Mouse (Mus musculus) c-Kit-positive CD71-negative TER-119-negative erythroid progenitor cells, embryonic 14.5 days (primary cell): ENCODE results near the gene Timm44.

Source experiments
- DNase-seq: peaks from one replicate; pipeline ENCODE4 v3.0.0-alpha.2; 2013; ENCODE audit warnings: low read depth

The Timm44 gene

DNA sequence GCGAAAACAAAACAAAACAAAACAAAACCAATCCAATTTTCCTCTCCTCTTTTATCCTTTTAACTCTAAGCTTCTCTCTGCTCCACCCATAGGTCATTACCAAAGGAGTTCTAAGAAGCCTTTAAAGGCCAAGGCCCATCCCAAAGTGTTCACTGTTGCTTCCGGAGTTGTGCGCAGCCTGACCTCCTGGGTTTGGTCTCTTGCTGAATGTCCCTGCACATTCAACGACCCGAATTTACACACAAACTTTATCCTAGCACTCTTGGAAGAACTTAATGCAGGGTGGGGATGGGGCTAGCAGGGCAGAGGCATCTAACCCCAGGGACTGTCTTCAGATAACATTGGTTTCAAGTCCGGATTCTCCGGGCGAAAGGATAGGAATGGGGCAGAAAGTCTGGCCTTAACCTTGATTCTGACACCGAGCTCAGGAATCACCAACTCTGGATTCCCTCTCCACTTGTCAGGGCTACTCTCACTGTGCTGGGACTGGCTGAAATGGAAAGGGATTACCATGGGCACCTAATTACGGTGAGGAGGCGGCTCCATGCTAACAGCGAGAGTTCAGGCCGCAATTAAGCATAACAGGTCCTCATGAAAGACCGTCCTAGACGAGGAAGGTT is 37.8 kb downstream of the Timm44 start:
- DNase-seq = no peak

- no peak for DNase-seq
These were observed 44.9 kb downstream of the Timm44 start for GRCm38 (mm10) chr8:4230612-4231351.

DNA sequence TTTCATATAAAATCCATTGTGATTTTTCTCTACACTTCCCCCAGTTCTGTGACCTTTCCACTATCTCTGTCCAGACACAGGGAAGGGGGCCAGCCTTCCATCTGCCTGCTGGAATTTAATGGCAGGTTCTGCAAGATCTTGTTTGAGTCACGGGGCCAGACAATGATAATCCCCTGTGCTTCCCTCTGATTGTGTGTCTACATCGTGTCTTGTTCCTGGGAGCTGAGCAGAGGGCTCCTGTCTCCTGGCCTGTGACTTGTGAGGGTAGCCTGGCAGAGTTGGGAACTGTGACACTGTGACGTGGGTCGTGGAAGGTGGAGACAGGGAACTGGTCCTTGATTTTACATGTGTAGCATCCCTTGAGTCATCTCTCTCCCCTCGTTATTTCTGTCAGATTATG is 45.9 kb downstream of the Timm44 start:
- DNase-seq = no peak

- no peak for DNase-seq
These were observed 47.8 kb downstream of the Timm44 start for GRCm38 (mm10) chr8:4227919-4228318.

DNA sequence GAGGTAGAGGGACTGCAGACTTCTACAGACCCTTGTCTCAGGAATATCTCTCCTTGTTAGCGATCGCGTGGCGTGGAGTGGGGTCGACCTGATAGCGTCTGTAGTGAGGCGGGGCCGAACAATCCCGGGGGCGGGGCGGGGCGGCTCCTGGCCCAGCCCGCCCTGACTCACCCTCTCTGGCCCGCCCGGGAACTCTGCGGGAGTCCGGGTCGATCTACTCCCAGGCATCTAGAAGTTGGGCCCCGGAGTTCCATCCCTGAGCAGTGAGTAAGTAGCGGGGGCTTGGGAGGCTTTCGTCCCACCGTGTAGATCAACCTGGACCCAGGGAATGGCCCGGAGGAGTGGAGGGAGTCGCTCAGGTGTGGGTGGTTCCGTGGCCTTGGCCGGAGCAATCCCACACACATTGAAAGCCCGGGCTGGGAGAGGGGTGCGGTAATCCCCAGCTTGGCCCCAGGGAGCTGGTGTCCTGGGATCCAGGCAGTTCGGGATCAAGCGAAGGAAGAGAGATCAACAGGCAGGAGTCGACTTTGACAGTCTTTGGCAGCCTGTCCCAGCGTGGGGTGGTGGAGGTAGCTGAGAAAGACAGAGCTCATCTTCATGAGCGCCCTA is 48.9 kb downstream of the Timm44 start, which contains the start of gene Lrrc8e:
Lrrc8e (plus strand) TSS at position 89 of the 609 bp plus-strand sequence.
- DNase-seq = no peak

- no peak for DNase-seq
These were observed 49.4 kb downstream of the Timm44 start for GRCm38 (mm10) chr8:4226323-4226722.

DNA sequence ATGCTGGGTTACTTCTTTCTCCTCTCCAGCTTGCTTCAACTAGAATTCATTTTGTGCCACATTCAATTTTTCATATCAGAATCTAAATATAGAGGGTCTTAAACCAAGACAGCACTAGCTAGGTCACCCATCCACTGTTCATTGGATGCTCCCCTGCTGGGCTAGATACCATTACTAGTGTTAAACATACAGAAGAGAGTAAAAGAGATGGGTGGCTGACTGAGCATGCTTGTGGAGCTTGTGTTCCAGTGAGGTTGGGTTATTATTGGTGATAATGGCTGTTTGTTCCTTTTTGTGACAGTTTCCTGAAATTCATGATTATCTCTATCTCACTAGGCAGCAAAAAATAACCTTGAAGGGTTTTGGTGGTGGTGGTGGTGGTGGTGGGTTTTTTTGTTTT is 53.7 kb downstream of the Timm44 start:
- no peak for DNase-seq

DNA sequence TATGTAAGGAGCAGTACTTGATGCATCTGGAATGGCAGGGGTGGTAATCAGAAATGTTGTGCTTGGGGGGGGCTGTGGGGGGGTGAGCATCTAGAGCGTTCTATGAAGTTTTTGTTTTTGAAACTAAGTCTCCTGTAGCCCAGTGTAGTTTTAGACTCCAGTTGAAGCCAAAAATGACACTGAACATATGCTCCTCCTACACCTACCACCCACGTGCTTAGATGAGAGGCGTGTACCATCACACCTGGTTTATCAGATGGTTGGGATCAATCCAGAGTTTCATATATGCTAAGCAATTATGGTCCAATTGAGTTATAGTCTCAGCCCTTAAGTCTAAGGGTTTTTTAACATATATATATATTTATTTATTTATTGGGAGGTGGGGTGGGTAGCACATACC is 56.1 kb downstream of the Timm44 start:
- DNase-seq = no peak

GRCm38 (mm10) chr8:4216791-4217621 is 58.7 kb downstream of the Timm44 start, which contains the start of gene Prr36:
TSS of gene Prr36 (minus strand) at chr8:4217459.
- DNase-seq = no peak

DNA sequence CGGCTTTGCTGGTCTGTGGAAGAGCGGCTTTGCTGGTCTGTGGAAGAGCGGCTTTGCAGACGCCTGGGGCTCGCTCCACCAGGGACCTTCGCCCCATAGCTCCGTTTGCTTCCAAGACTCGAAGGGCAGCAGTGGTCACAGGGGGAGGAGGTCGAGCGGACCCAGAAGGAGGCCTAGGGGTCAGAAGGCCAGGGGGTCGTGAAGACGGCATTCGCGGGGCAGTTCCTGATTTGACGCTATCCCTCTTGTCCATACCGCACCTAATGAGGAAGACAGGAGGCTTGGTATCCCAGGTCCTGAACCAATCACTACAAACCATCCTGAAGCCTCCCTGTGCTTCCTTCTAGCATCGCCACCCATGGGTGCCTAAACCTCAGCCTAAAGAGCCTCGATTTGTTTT is 59.4 kb downstream of the Timm44 start:
- no peak for DNase-seq

GRCm38 (mm10) chr8:4214006-4214980 is 61.4 kb downstream of the Timm44 start:
- DNase-seq = peak; percentile 37

GRCm38 (mm10) chr8:4213210-4214005 is 62.3 kb downstream of the Timm44 start:
- DNase-seq = no peak

DNA sequence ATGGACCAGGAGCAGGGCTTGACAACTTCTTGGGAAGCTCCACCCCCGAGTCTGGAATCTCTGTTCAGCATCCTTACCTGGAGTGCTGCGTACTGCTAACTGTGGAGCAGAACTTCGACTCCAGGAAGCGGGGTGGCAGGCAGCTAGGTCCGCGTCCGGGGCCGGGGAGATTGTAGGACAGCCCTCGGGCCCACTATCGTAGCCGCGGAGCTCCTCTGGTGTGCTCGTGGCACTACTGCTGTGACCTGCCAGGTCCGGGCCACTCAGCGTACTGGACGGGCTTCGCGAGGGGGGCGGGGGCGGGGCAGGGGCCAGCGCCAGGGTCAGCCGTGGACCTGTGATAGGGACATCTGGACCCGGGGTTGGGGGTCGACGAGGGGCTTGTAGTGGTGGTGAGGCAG is 62.9 kb downstream of the Timm44 start:
- no peak for DNase-seq

DNA sequence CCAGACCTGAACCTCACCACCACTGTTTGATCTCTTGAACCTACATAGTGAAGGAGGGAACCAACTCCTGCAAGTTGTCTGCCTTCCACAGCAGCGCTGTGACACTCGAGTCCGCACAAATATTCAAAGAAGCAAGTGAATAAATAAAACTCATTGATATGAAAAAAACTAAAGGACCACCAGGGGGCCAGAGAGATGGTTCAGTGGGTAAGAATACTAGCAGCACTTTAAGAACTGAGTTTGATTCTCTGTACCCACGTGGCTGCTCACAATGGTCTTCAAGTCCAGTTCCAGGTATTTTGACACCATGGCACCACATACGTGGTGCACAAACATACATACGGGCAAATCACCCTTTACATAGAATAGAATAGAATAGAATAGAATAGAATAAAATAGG is 64.6 kb downstream of the Timm44 start:
- DNase-seq = no peak
